Mouse (Mus musculus): ENCODE results near the gene Flrt1. TPM values are rescaled to one million over a fixed set of nuclear protein-coding genes. Genes with fewer than 3 reads are reported as not detected.

Flrt1 gene
- polyA plus RNA-seq, 1 experiment from 2014 or later, result 3.4 TPM

GRCm38 (mm10) chr19:7099620-7100155 is 5.8 kb downstream of the Flrt1 start:
- ATAC-seq (ENCODE audit: insufficient read depth, low FRiP score), result no peak
- no peak overlapping the region for H3K9ac ChIP-seq (ENCODE audit: low read length)
- 75% methylated on average over 3 of the region's 3 CpGs for WGBS
- peaks cover 23% of the 10 kb centered on the region; the same call in 1 of the 2 replicates for H3K4me1 ChIP-seq (ENCODE audit: control insufficient read depth, insufficient read depth, low read length)
- no peaks in the 10 kb centered on the region for H3K9me3 ChIP-seq (replicated peaks; ENCODE audit: control insufficient read depth, low read length)
- no peak overlapping the region for H3K4me3 ChIP-seq (replicated peaks; ENCODE audit: low read length)
- no peak overlapping the region for H3K4me2 ChIP-seq (ENCODE audit: low read depth, low read length)
- H3K27ac ChIP-seq (ENCODE audit: low read length), result no peak overlapping the region
- peaks cover 11% of the 10 kb centered on the region for H3K27me3 ChIP-seq (ENCODE audit: control insufficient read depth, insufficient read depth, low read length)
- no peaks in the 10 kb centered on the region for H3K36me3 ChIP-seq (ENCODE audit: control insufficient read depth, insufficient read depth, low read length)

DNA sequence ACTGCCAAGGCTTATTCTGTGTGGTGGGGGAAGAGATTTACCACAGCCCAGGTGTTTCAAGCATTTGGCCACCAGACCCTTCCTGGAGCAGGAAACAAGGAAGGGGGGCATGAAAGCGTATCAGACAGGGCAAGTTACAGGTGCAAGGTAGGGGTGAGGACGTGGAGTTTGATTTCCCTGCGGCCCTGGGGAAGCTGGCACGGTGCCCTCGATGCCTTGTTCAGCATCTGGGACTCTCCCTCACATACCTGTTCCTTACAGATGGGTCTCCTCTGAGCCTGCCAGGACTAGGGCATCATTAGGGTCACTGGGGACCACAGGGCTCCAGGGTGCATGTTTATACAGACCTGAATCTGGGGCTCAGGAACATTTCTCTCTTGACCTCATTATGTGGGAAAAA is 12.8 kb downstream of the Flrt1 start:
- no peak overlapping the region for H3K4me3 ChIP-seq (replicated peaks; ENCODE audit: low read length)
- 76% methylated on average over 5 of the region's 5 CpGs for WGBS
- H3K4me1 ChIP-seq (ENCODE audit: control insufficient read depth, insufficient read depth, low read length), result peaks cover 14% of the 10 kb centered on the region; the same call in 1 of the 2 replicates
- H3K4me2 ChIP-seq (ENCODE audit: low read depth, low read length), result no peak overlapping the region
- no peaks in the 10 kb centered on the region for H3K9me3 ChIP-seq (replicated peaks; ENCODE audit: control insufficient read depth, low read length)
- H3K27me3 ChIP-seq (ENCODE audit: control insufficient read depth, insufficient read depth, low read length), result peaks cover 11% of the 10 kb centered on the region
- no peak for ATAC-seq (ENCODE audit: insufficient read depth, low FRiP score)
- no peaks in the 10 kb centered on the region for H3K36me3 ChIP-seq (ENCODE audit: control insufficient read depth, insufficient read depth, low read length)
- no peak overlapping the region for H3K27ac ChIP-seq (ENCODE audit: low read length)
- no peak overlapping the region for H3K9ac ChIP-seq (ENCODE audit: low read length)

DNA sequence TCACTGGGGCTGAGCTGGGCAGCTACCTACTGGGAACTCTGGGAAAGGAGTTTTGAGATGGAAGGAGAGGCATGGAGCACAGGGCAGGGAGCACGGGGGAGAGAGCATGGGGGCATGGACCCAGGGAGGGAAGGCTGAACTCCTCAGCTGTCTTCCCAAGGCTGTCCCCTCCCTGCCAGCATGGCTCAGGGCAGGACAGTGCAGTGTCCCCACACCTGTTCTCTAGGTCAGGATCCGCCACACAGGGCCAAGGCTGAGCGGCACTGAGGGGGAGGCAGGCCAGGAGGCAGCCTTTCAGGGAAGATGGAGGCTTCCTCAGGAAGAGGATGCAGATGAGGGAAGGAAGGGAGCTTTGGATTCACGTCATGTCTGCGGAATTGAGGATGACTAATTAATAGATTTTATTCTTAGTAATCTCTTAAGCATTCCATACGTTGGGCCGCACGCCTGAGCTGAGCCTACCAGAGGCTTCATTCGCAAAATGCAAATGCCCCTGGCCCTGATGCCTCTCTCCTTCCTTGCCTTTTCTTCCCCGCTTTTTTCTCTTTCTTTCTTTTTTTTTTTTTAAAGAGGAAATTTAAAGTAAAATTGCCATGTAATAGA is 14.0 kb downstream of the Flrt1 start:
- no peak for ATAC-seq (ENCODE audit: insufficient read depth, low FRiP score)
- Histone ChIP-seq H3K27ac (ENCODE audit: low read length) (no peak overlapping the region), H3K9ac (ENCODE audit: low read length) (peak overlapping the region; percentile 21; the same call in 1 of the 2 replicates), H3K27me3 (ENCODE audit: control insufficient read depth, insufficient read depth, low read length) (peaks cover 5% of the 10 kb centered on the region), H3K36me3 (ENCODE audit: control insufficient read depth, insufficient read depth, low read length) (no peaks in the 10 kb centered on the region), H3K4me3 (replicated peaks; ENCODE audit: low read length) (no peak overlapping the region), H3K4me1 (ENCODE audit: control insufficient read depth, insufficient read depth, low read length) (peaks cover 13% of the 10 kb centered on the region; the same call in 1 of the 2 replicates), H3K4me2 (ENCODE audit: low read depth, low read length) (no peak overlapping the region), H3K9me3 (replicated peaks; ENCODE audit: control insufficient read depth, low read length) (no peaks in the 10 kb centered on the region)
- 73% methylated on average over 10 of the region's 10 CpGs for WGBS

DNA sequence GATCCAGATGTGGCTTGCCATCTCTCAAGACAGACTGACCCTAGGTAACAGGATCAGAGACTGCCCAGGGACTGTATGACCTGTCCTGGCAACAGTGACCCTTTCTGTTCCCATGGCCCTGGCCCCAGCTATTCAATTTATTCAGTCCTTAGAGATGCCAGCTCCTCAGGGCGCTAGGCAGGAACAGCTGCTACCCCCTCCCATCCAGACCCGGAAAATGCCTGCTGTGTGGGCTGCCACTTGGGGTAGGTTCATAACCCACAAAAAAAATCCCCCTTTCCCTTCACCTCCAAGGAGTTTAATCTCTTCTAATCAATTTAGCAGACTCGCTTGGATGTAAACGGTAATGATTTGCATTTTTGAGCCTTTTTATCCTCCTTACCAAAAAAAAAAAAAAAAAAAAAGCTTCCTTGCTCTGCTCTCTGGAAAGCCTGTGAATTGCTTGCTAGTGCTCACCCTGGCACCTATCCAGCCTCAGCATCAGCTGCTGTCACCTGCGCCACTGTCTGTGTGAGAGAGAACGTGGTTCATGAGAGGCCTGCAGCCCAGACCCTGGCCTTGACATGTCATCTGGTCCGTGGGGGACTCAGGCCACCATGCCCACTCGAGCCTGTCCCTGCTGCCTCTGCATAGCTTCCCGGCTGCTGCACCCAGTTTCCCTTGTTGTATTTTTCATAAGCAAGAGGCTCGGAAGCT is 15.0 kb downstream of the Flrt1 start:
- no peaks in the 10 kb centered on the region for H3K36me3 ChIP-seq (ENCODE audit: control insufficient read depth, insufficient read depth, low read length)
- H3K4me3 ChIP-seq (replicated peaks; ENCODE audit: low read length), result no peak overlapping the region
- no peak overlapping the region for H3K4me2 ChIP-seq (ENCODE audit: low read depth, low read length)
- no peaks in the 10 kb centered on the region; the same call in 1 of the 2 replicates for H3K27me3 ChIP-seq (ENCODE audit: control insufficient read depth, insufficient read depth, low read length)
- peaks cover 6% of the 10 kb centered on the region; the same call in 1 of the 2 replicates for H3K4me1 ChIP-seq (ENCODE audit: control insufficient read depth, insufficient read depth, low read length)
- H3K9ac ChIP-seq (ENCODE audit: low read length), result no peak overlapping the region
- 41% methylated on average over 10 of the region's 10 CpGs for WGBS
- no peaks in the 10 kb centered on the region for H3K9me3 ChIP-seq (replicated peaks; ENCODE audit: control insufficient read depth, low read length)
- no peak overlapping the region for H3K27ac ChIP-seq (ENCODE audit: low read length)
- ATAC-seq (ENCODE audit: insufficient read depth, low FRiP score), result no peak

DNA sequence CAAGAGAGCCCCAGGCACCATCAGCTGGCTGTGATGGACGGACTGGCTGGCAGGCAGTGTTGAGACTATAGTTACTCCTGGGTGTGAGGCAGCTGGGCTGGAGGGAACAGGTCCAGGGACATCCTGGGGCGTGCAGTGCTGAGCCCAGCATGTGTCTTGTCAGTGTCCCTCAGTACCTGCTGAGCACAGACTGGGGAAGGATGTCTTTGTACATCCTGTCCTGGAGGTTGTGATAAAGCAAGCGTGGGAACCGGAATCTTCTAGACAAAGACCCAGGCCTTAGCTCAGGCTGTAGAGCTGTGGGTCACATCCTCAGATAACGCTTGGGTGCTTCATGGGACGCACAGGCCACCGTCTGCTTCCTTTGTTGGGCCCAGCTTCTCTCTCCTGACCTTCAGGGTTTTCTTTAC is 15.7 kb downstream of the Flrt1 start:
- H3K36me3 ChIP-seq (ENCODE audit: control insufficient read depth, insufficient read depth, low read length), result no peaks in the 10 kb centered on the region
- 66% methylated on average over 7 of the region's 7 CpGs for WGBS
- H3K27ac ChIP-seq (ENCODE audit: low read length), result no peak overlapping the region
- H3K4me2 ChIP-seq (ENCODE audit: low read depth, low read length), result no peak overlapping the region
- no peaks in the 10 kb centered on the region for H3K9me3 ChIP-seq (replicated peaks; ENCODE audit: control insufficient read depth, low read length)
- no peaks in the 10 kb centered on the region; the same call in 1 of the 2 replicates for H3K27me3 ChIP-seq (ENCODE audit: control insufficient read depth, insufficient read depth, low read length)
- H3K4me3 ChIP-seq (replicated peaks; ENCODE audit: low read length), result no peak overlapping the region
- ATAC-seq (ENCODE audit: insufficient read depth, low FRiP score), result no peak
- peaks cover 8% of the 10 kb centered on the region; the same call in 1 of the 2 replicates for H3K4me1 ChIP-seq (ENCODE audit: control insufficient read depth, insufficient read depth, low read length)
- H3K9ac ChIP-seq (ENCODE audit: low read length), result no peak overlapping the region

DNA sequence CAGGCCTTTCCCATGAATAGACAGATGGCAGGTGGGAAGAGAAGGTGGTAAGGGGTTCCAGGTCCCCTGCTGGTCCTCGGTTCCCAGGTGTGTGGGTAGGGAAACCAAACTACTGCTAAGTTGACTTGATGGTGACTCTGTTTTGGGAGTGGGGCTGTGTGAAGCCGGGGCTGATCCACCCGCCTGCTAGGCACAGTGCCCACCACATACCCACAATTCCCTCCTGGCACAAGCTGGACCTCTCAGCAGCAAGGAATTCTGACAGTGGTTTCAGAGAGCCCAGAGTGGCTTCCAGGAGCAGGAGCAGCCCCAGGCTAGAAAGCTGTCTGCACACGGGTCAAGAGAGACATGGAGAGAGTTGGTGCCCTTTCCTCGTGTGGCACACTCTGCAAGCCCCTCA is 16.5 kb downstream of the Flrt1 start:
- peaks cover 10% of the 10 kb centered on the region; the same call in 1 of the 2 replicates for H3K4me1 ChIP-seq (ENCODE audit: control insufficient read depth, insufficient read depth, low read length)
- WGBS, result 77% methylated on average over 5 of the region's 5 CpGs
- no peaks in the 10 kb centered on the region for H3K36me3 ChIP-seq (ENCODE audit: control insufficient read depth, insufficient read depth, low read length)
- no peak overlapping the region for H3K4me2 ChIP-seq (ENCODE audit: low read depth, low read length)
- H3K9me3 ChIP-seq (replicated peaks; ENCODE audit: control insufficient read depth, low read length), result no peaks in the 10 kb centered on the region
- H3K9ac ChIP-seq (ENCODE audit: low read length), result no peak overlapping the region
- no peak for ATAC-seq (ENCODE audit: insufficient read depth, low FRiP score)
- no peaks in the 10 kb centered on the region; the same call in 1 of the 2 replicates for H3K27me3 ChIP-seq (ENCODE audit: control insufficient read depth, insufficient read depth, low read length)
- H3K27ac ChIP-seq (ENCODE audit: low read length), result no peak overlapping the region
- no peak overlapping the region for H3K4me3 ChIP-seq (replicated peaks; ENCODE audit: low read length)

DNA sequence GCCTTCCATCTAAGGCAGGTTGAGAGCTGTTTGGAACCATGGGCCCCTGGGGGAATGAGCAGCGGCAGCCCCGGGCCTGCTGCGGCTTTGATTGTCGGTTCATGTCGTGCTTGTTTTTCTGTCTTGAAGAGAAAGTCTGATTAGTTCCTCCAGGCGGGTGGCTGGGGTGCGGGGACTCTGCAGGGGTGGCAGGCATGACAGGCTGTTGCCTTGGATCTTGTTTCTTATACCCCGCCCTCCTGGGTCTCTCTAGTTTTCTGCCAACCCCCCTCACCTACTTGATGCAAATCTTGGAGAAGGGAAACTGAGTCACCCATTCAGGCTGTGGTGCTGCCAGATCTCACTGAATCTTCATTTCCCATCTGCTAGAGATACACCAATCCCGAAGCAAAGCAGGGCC is 17.0 kb downstream of the Flrt1 start:
- 35% methylated on average over 9 of the region's 9 CpGs for WGBS
- no peak for ATAC-seq (ENCODE audit: insufficient read depth, low FRiP score)
- Histone ChIP-seq H3K4me3 (replicated peaks; ENCODE audit: low read length) (no peak overlapping the region), H3K4me1 (ENCODE audit: control insufficient read depth, insufficient read depth, low read length) (peaks cover 12% of the 10 kb centered on the region; the same call in 1 of the 2 replicates), H3K9me3 (replicated peaks; ENCODE audit: control insufficient read depth, low read length) (no peaks in the 10 kb centered on the region), H3K9ac (ENCODE audit: low read length) (no peak overlapping the region), H3K36me3 (ENCODE audit: control insufficient read depth, insufficient read depth, low read length) (no peaks in the 10 kb centered on the region), H3K27me3 (ENCODE audit: control insufficient read depth, insufficient read depth, low read length) (no peaks in the 10 kb centered on the region; the same call in 1 of the 2 replicates), H3K4me2 (ENCODE audit: low read depth, low read length) (no peak overlapping the region), H3K27ac (ENCODE audit: low read length) (no peak overlapping the region)

- Histone ChIP-seq H3K9me3 (replicated peaks; ENCODE audit: control insufficient read depth, low read length) (no peaks in the 10 kb centered on the region), H3K27ac (ENCODE audit: low read length) (no peak overlapping the region), H3K4me2 (ENCODE audit: low read depth, low read length) (no peak overlapping the region), H3K27me3 (ENCODE audit: control insufficient read depth, insufficient read depth, low read length) (no peaks in the 10 kb centered on the region; the same call in 1 of the 2 replicates), H3K36me3 (ENCODE audit: control insufficient read depth, insufficient read depth, low read length) (no peaks in the 10 kb centered on the region), H3K4me3 (replicated peaks; ENCODE audit: low read length) (no peak overlapping the region), H3K9ac (ENCODE audit: low read length) (no peak overlapping the region), H3K4me1 (ENCODE audit: control insufficient read depth, insufficient read depth, low read length) (peaks cover 11% of the 10 kb centered on the region; the same call in 1 of the 2 replicates)
- no peak for ATAC-seq (ENCODE audit: insufficient read depth, low FRiP score)
- 62% methylated on average over 15 of the region's 15 CpGs for WGBS
Measured at GRCm38 (mm10) chr19:7084734-7085133, 20.8 kb downstream of the Flrt1 start.

Measured in stomach, embryonic 16.5 days (tissue).